ENCODE assay signal across 15 mouse cellular contexts in the genomic region with DNA sequence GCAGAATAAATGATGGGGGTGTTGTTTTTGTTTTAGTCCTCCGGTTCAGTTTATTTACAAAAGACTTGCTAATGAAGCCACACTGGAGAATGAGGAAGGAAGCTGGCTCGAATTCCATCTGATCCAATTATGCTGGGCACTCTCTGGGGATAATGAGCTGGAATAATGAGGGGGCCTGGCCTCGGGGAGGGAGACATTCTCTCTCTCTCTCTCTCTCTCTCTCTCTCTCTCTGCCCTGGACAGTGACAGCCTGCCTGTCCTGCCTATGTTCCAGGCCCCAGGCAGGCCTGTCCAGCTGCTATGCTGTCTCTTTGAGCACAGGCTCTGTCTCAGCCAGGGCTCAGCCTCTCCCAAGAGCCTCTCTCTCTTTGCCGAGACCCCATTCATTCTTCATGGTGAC. TPM values are rescaled to one million over a fixed set of nuclear protein-coding genes. Genes with fewer than 3 reads are reported as not detected.
DNase-seq lines count a peak whose midpoint lies in the region; ATAC-seq and TF ChIP-seq lines count a peak whose summit lies in the region.
"Had no signal": no experiment of that assay in that cellular context is flagged by ENCODE, and none has a peak within 500 bp of the region (broad histone marks: within the 10 kb centered on the region; RNA-seq: fewer than 3 reads in every experiment).

No protein-coding gene starts in this region.

- H3K4me2 ChIP-seq in intestine, embryonic 15.5 days (replicated peaks): no peak overlapping the region
- H3K4me2 ChIP-seq in intestine, postnatal 0 days (replicated peaks; ENCODE audit: low read depth): no peak overlapping the region
- H3K4me2 ChIP-seq in forebrain, embryonic 11.5 days (ENCODE audit: low read depth, low read length, severe bottlenecking): peak overlapping the region; percentile 32; the same call in 1 of the 2 replicates
- H3K4me2 ChIP-seq in hindbrain, postnatal 0 days (ENCODE audit: low read depth, low read length): no peak overlapping the region
- no peak overlapping the region for H3K4me2 ChIP-seq in neural tube, embryonic 14.5 days (ENCODE audit: low read depth, low read length)
- H3K4me2 ChIP-seq: lung, embryonic 15.5 days had no signal

- H3K4me1 ChIP-seq in intestine, embryonic 15.5 days (replicated peaks): 0 out of 2 replicates have a peak, but pooled peaks cover 9% of the 10 kb centered on the region
- no peaks in the 10 kb centered on the region for H3K4me1 ChIP-seq in intestine, postnatal 0 days (replicated peaks; ENCODE audit: control insufficient read depth, insufficient read depth, low read length)
- peaks cover 8% of the 10 kb centered on the region for H3K4me1 ChIP-seq in forebrain, embryonic 11.5 days (replicated peaks; ENCODE audit: control insufficient read depth, insufficient read depth, low read length)
- H3K4me1 ChIP-seq in hindbrain, postnatal 0 days (ENCODE audit: insufficient read depth, low read length): no peaks in the 10 kb centered on the region
- H3K4me1 ChIP-seq in neural tube, embryonic 14.5 days (ENCODE audit: control insufficient read depth, insufficient read depth, low read length): peaks cover 8% of the 10 kb centered on the region; the same call in 1 of the 2 replicates
- no peaks in the 10 kb centered on the region for H3K4me1 ChIP-seq in thymus, adult 2 months (replicated peaks; ENCODE audit: control insufficient read depth, insufficient read depth, low read length)
- H3K4me1 ChIP-seq: lung, embryonic 15.5 days had no signal

- no peak for TF ChIP-seq CTCF in intestine, postnatal 0 days (IDR thresholded peaks at IDR 0.05; ENCODE audit: low read depth)
- no peak for TF ChIP-seq CTCF in hindbrain, postnatal 0 days (IDR thresholded peaks at IDR 0.05; ENCODE audit: low read depth)
- TF ChIP-seq CTCF in thymus, adult 2 months (IDR thresholded peaks at IDR 0.05; ENCODE audit: borderline replicate concordance, control insufficient read depth, extremely low read depth, insufficient read depth, low read length, poor library complexity): no peak

- peak; percentile 78 for DNase-seq in forebrain, embryonic 11.5 days (ENCODE audit: low spot score)
- DNase-seq in hindbrain, postnatal 0 days (ENCODE audit: low spot score): peak; percentile 74
- DNase-seq in thymus, adult 2 months: no peak
- DNase-seq in testis, postnatal 10 days (ENCODE audit: low spot score): no peak
- no peak for DNase-seq in urinary bladder, adult 18-20 months (ENCODE audit: low spot score in 2 of 2)
- DNase-seq: cerebellum, adult 11 months; gastrocnemius, postnatal 36 days had no signal

- TF ChIP-seq POLR2A in thymus, adult 2 months (IDR thresholded peaks at IDR 0.05; ENCODE audit: control insufficient read depth, extremely low read depth, insufficient read depth, low read length, poor library complexity): no peak

- 0 out of 2 replicates have a peak, but pooled peaks have one; percentile 26 for ATAC-seq in intestine, embryonic 15.5 days
- no peak for ATAC-seq in intestine, postnatal 0 days
- ATAC-seq in forebrain, embryonic 11.5 days (replicated peaks; ENCODE audit: low FRiP score): peak; percentile 79
- ATAC-seq in hindbrain, postnatal 0 days: peak; percentile 71
- peak; percentile 79 for ATAC-seq in neural tube, embryonic 14.5 days (ENCODE audit: low read depth)

- H3K9me3 ChIP-seq in intestine, embryonic 15.5 days: no peaks in the 10 kb centered on the region
- H3K9me3 ChIP-seq in intestine, postnatal 0 days (ENCODE audit: control insufficient read depth): no peaks in the 10 kb centered on the region
- no peaks in the 10 kb centered on the region for H3K9me3 ChIP-seq in forebrain, embryonic 11.5 days (ENCODE audit: control insufficient read depth, low read length)
- H3K9me3 ChIP-seq in hindbrain, postnatal 0 days (ENCODE audit: low read length): no peaks in the 10 kb centered on the region
- no peaks in the 10 kb centered on the region for H3K9me3 ChIP-seq in neural tube, embryonic 14.5 days (ENCODE audit: control insufficient read depth, low read length)
- H3K9me3 ChIP-seq: G1E; lung, embryonic 15.5 days had no signal

- H3K27ac ChIP-seq in intestine, embryonic 15.5 days: no peak overlapping the region
- no peak overlapping the region for H3K27ac ChIP-seq in intestine, postnatal 0 days (ENCODE audit: low read depth, low read length)
- 0 out of 2 replicates have a peak overlapping the region, but pooled peaks have one; percentile 25 for H3K27ac ChIP-seq in forebrain, embryonic 11.5 days (ENCODE audit: low read depth, low read length)
- H3K27ac ChIP-seq in hindbrain, postnatal 0 days: no peak overlapping the region
- 0 out of 2 replicates have a peak overlapping the region, but pooled peaks have one; percentile 13 for H3K27ac ChIP-seq in neural tube, embryonic 14.5 days (ENCODE audit: low read depth, low read length)
- H3K27ac ChIP-seq in thymus, adult 2 months (ENCODE audit: control insufficient read depth, insufficient read depth, low read length): no peak overlapping the region
- H3K27ac ChIP-seq: lung, embryonic 15.5 days had no signal

- 25% methylated on average over 4 of the region's 4 CpGs for WGBS in intestine, embryonic 15.5 days
- 41% methylated on average over 4 of the region's 4 CpGs for WGBS in intestine, postnatal 0 days
- 1% methylated on average over 4 of the region's 4 CpGs for WGBS in forebrain, embryonic 11.5 days
- WGBS in hindbrain, postnatal 0 days: 4% methylated on average over 4 of the region's 4 CpGs
- WGBS in neural tube, embryonic 14.5 days: 2% methylated on average over 4 of the region's 4 CpGs
- WGBS in thymus, adult 2 months: 76% methylated on average over 4 of the region's 4 CpGs

- H3K4me3 ChIP-seq in intestine, embryonic 15.5 days (replicated peaks): no peak overlapping the region
- H3K4me3 ChIP-seq in intestine, postnatal 0 days (ENCODE audit: low read depth, low read length): no peak overlapping the region
- no peak overlapping the region for H3K4me3 ChIP-seq in forebrain, embryonic 11.5 days (ENCODE audit: low read depth, low read length)
- no peak overlapping the region for H3K4me3 ChIP-seq in hindbrain, postnatal 0 days (ENCODE audit: low read length)
- H3K4me3 ChIP-seq in neural tube, embryonic 14.5 days (ENCODE audit: low read depth, low read length): no peak overlapping the region
- H3K4me3 ChIP-seq in thymus, adult 2 months (ENCODE audit: control insufficient read depth, insufficient read depth, low read length): no peak overlapping the region
- H3K4me3 ChIP-seq: lung, embryonic 15.5 days; myocyte had no signal

- H3K27me3 ChIP-seq in intestine, embryonic 15.5 days (replicated peaks): no peaks in the 10 kb centered on the region
- H3K27me3 ChIP-seq in intestine, postnatal 0 days (replicated peaks; ENCODE audit: control insufficient read depth, insufficient read depth, low read length): no peaks in the 10 kb centered on the region
- H3K27me3 ChIP-seq in forebrain, embryonic 11.5 days (ENCODE audit: control insufficient read depth, insufficient read depth, low read length): peaks cover 78% of the 10 kb centered on the region
- no peaks in the 10 kb centered on the region; the same call in 1 of the 2 replicates for H3K27me3 ChIP-seq in hindbrain, postnatal 0 days (ENCODE audit: insufficient read depth, low read length)
- H3K27me3 ChIP-seq in neural tube, embryonic 14.5 days (ENCODE audit: control insufficient read depth, insufficient read depth, low read length): no peaks in the 10 kb centered on the region
- no peaks in the 10 kb centered on the region for H3K27me3 ChIP-seq in thymus, adult 2 months (ENCODE audit: control insufficient read depth, insufficient read depth, low read length)
- H3K27me3 ChIP-seq: lung, embryonic 15.5 days had no signal

- no peaks in the 10 kb centered on the region for H3K36me3 ChIP-seq in intestine, embryonic 15.5 days
- peaks cover 36% of the 10 kb centered on the region for H3K36me3 ChIP-seq in intestine, postnatal 0 days (ENCODE audit: control insufficient read depth, insufficient read depth)
- H3K36me3 ChIP-seq in forebrain, embryonic 11.5 days (ENCODE audit: control insufficient read depth, insufficient read depth, low read length): no peaks in the 10 kb centered on the region
- H3K36me3 ChIP-seq in hindbrain, postnatal 0 days (ENCODE audit: insufficient read depth, low read length): no peaks in the 10 kb centered on the region
- no peaks in the 10 kb centered on the region; the same call in 1 of the 2 replicates for H3K36me3 ChIP-seq in neural tube, embryonic 14.5 days (ENCODE audit: control insufficient read depth, insufficient read depth, low read length)
- H3K36me3 ChIP-seq in thymus, adult 2 months (ENCODE audit: control insufficient read depth, insufficient read depth, low read length): peaks cover 25% of the 10 kb centered on the region
- H3K36me3 ChIP-seq: lung, embryonic 15.5 days had no signal

- no peak overlapping the region for H3K9ac ChIP-seq in intestine, embryonic 15.5 days
- no peak overlapping the region for H3K9ac ChIP-seq in intestine, postnatal 0 days (ENCODE audit: low read depth, low read length)
- H3K9ac ChIP-seq in forebrain, embryonic 11.5 days (ENCODE audit: low read length): no peak overlapping the region
- no peak overlapping the region; the same call in 1 of the 2 replicates for H3K9ac ChIP-seq in hindbrain, postnatal 0 days (replicated peaks; ENCODE audit: low read length)
- H3K9ac ChIP-seq in neural tube, embryonic 14.5 days (replicated peaks; ENCODE audit: low read depth, low read length): no peak overlapping the region
- H3K9ac ChIP-seq: lung, embryonic 15.5 days had no signal

RNA-seq across cellular contexts. Expression of gene Sap30l, which starts 27.5 kb away (rescaled TPM):
- 11.2 and 12.0 TPM in 2 replicates for polyA plus RNA-seq in intestine, embryonic 15.5 days (2015; fragmentation: Nextera tagmentation; extraction: Ambion mirVana)
- polyA plus RNA-seq in intestine, postnatal 0 days (2015; fragmentation: Nextera tagmentation; extraction: Ambion mirVana): 19.3 and 21.2 TPM in 2 replicates
- polyA plus RNA-seq in forebrain, embryonic 11.5 days (2014; fragmentation: Nextera tagmentation; extraction: Ambion mirVana): 14.1 and 15.8 TPM in 2 replicates
- total RNA-seq in hindbrain, postnatal 0 days (2014; rRNA removed): 25.3 and 31.0 TPM in 2 replicates
- 10.7 and 12.4 TPM in 2 replicates for polyA plus RNA-seq in hindbrain, postnatal 0 days (2015; fragmentation: Nextera tagmentation; extraction: Ambion mirVana)
- polyA plus RNA-seq in neural tube, embryonic 14.5 days (2014; fragmentation: Nextera tagmentation; extraction: Ambion mirVana): 11.7 and 15.8 TPM in 2 replicates
- 37.1 and 51.0 TPM in 2 replicates for polyA plus RNA-seq in thymus, adult 2 months (2012; rRNA removed)

RNA-seq across cellular contexts. Expression of gene Hand1, which starts 58.7 kb away (rescaled TPM):
- polyA plus RNA-seq in intestine, embryonic 15.5 days (2015; fragmentation: Nextera tagmentation; extraction: Ambion mirVana): 25.9 and 27.5 TPM in 2 replicates
- 17.4 and 20.7 TPM in 2 replicates for polyA plus RNA-seq in intestine, postnatal 0 days (2015; fragmentation: Nextera tagmentation; extraction: Ambion mirVana)
- polyA plus RNA-seq in forebrain, embryonic 11.5 days (2014; fragmentation: Nextera tagmentation; extraction: Ambion mirVana): not detected in 2 replicates
- not detected in 2 replicates for total RNA-seq in hindbrain, postnatal 0 days (2014; rRNA removed)
- not detected in 2 replicates for polyA plus RNA-seq in hindbrain, postnatal 0 days (2015; fragmentation: Nextera tagmentation; extraction: Ambion mirVana)
- polyA plus RNA-seq in neural tube, embryonic 14.5 days (2014; fragmentation: Nextera tagmentation; extraction: Ambion mirVana): 0.11 and 0.14 TPM in 2 replicates
- 0.23 and 0.30 TPM in 2 replicates for polyA plus RNA-seq in thymus, adult 2 months (2012; rRNA removed)
- total RNA-seq: G1E; gastrocnemius, postnatal 36 days; heart, postnatal 25 days; layer of hippocampus, adult 18-20 months had no signal
- polyA plus RNA-seq: G1E, myocyte had no signal

Comparison
In these comparisons a context has a peak if more than half of its experiments do, and no peak if none do; other contexts are left out.
1. H3K27ac ChIP-seq: peak in forebrain, embryonic 11.5 days (single experiment) and neural tube, embryonic 14.5 days (single experiment); none in intestine, embryonic 15.5 days (single experiment), intestine, postnatal 0 days (single experiment), hindbrain, postnatal 0 days (single experiment) and thymus, adult 2 months (single experiment).
2. DNase-seq: peak in forebrain, embryonic 11.5 days (single experiment) and hindbrain, postnatal 0 days (single experiment); none in thymus, adult 2 months (single experiment), testis, postnatal 10 days (single experiment) and urinary bladder, adult 18-20 months (0 of 2).
3. RNA of gene Hand1, which starts 58.7 kb away (polyA plus RNA-seq): 25.9 to 27.5 TPM in intestine, embryonic 15.5 days and 17.4 to 20.7 TPM in intestine, postnatal 0 days; 0.23 to 0.30 TPM in thymus, adult 2 months, 0.11 to 0.14 TPM in neural tube, embryonic 14.5 days, not detected in forebrain, embryonic 11.5 days and not detected in hindbrain, postnatal 0 days; every median in the first group is over 10 times any median in the second.